Mouse (Mus musculus): Measurements from ENCODE around the gene Nxph3.

DNA sequence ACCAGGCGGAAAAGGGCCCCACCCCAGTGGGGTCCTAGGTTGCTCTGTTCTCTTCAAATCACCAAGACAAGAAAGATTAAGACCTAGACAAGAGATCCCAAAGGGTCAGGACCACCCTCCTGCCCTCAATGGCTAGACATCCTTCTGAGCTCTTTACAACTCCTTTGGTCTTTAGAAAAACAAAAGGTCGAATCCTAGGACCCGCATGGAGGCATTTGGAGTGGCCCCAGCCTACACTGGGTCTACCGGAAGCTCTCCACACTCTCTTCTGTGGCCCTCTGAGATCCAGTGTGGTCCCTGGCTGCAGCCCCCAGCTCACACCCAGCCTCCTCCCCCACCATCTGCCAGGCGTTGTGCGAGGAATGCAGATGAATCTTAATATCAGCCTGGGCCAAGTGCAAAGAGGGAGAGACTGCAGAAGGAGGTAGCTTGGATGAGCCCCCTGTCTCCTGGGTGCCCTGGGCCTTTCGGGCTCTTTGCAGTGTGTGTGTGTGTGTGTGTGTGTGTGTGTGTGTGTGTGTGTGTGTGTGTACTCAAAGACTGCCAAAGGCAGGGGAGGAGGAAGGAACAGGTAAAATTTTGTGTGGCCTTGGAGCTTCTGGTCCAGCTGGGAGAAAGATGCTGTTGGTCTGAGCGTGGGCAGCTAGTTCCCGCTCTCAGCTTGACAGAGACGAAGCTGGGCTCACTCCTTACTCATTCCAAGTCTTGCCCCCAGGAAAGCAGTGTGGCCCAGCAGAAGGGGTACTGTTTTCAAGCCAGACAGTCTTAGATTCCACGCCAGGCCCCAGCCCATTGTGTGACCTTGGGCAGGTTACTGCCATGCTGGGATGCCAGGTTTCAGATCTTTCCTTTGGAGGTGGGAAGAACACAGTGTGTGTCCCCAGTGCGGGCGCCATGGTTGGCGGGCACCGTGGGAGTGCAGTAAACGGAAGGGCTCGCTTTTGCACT is 1.3 kb upstream of the Nxph3 start:
- TF ChIP-seq CTCF (IDR thresholded peaks at IDR 0.05; ENCODE audit: insufficient read depth, low read depth, low read length) (no peak), POLR2A (IDR thresholded peaks at IDR 0.05; ENCODE audit: insufficient read depth, low read depth, low read length) (no peak)
